Mouse (Mus musculus) testis, adult 2 months (tissue): Measurements from ENCODE around the gene Ctdnep1.

ENCODE experiments used
- CTCF ChIP-seq: fragments of 200-500 bp; IDR thresholded peaks from 2 replicates; pipeline ENCODE4 v1.5.1; 2012; ENCODE audit warnings: low read depth, mild to moderate bottlenecking, inconsistent platforms, low read length, moderate library complexity; ENCODE audit not compliant: control insufficient read depth, insufficient read depth, insufficient replicate concordance
- POLR2A ChIP-seq: fragments of 200-500 bp; IDR thresholded peaks from 2 replicates; pipeline ENCODE4 v1.6.1; 2012; ENCODE audit warnings: low read depth, mild to moderate bottlenecking, inconsistent platforms, low read length, moderate library complexity; ENCODE audit not compliant: control insufficient read depth

- TF ChIP-seq CTCF, result no peak
- no peak for TF ChIP-seq POLR2A
These were observed 27.6 kb upstream of the Ctdnep1 start for GRCm38 (mm10) chr11:69953267-69953915.
